Mouse (Mus musculus) frontal cortex, adult (tissue): ENCODE measurements at regions not wholly inside any gene's neighbourhood (a gene's known extent, or its start where the extent isn't known, plus 50 kb on each side); places are given as distances from the start of the nearest gene placed in this dataset.
"Not testable (repeated sequence)": the region's sequence is repeated elsewhere in the genome, so short reads cannot be mapped to it uniquely, and the experiment has no call there.

Experiments
- ATAC-seq: cut with Nextera tagmentation; 2 replicates; pipeline ENCODE4 v1.9.2; 2017; ENCODE audit warnings: mild to moderate bottlenecking, moderate library complexity, mixed read lengths; ENCODE audit not compliant: low TSS enrichment

DNA sequence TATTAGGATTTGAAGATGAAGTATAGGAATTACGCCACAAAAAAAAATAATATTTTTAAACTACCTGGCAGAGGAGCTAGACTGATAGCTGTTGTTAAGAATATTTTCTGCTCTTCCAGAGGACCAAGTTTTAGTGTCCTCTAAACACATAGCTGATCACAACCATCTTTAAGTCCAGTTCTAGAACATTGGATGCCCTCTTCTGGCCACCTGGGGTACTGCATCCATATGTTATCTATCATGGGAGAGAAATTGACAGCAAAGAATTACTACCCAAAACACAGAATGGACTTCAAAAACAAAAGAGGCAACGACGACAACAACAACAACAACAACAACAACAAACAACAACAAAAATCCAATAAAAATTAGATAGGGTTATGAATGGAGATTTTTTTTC, 71.0 kb upstream of the Prl4a1 start:
- peak; percentile 67 for ATAC-seq

DNA sequence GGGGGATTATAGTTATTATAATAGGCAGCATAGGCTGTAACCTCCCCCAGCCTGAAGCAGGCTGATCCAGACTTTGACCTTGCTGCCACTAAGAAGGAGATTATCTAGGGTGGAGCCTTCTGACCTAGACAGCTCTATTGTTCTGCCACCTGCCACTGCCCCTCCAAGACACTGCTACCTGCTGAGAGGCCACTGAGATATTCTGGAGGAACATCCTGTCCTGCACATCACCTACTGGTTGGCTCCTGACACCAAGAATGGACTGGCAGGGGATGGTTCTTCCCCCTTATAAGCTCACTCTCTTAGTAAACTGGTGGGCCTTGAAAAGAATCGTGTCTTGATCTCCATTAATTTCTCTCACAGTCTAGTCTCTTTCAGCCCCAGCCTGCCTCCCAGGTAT, 55.6 kb upstream of the Prl4a1 start:
- ATAC-seq, result not testable (repeated sequence)

DNA sequence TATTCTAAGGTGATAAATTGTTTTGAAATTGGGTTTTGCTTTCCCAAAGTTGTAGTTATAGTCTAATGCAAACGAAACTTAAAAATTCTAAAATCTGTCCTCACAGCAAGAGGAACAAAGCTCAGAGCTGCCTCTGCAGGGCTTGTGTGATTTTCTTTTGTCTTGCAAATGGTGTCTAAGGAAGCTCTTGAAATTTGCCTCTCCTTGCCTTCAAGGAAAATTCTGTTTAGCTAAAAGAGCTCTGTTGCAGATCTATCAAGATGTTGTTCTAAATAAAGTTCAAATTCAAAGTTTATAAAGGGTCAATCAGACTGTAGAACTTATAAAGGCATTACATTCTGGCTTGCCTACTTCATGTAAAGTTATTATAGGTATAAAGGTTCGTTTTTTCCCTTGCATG, 53.6 kb upstream of the Prl4a1 start:
- ATAC-seq, result not testable (repeated sequence)

DNA sequence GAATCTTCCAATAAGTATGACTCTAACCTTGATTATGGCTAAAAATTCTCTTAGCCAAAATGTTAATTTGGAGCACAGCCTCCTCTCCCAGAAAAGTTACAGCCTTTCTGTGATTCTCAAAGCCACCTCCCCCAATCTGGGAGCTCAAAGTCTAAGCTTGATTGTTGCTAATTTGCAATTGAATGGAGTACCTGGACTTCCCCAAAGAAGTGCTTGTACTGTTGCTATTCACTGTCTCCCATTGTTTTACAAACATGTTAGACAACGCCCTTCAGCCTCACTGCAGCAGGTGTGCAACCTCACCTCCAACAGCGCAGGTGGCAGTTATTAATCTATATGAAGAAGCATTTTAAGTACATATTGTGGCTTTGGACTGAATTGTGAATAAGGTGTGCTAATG, 50.0 kb upstream of the Prl4a1 start:
- not testable (repeated sequence) for ATAC-seq
